Mouse (Mus musculus) gastrocnemius, postnatal 10 days (tissue): ENCODE measurements around the gene Ppil4. TPM values are rescaled to one million over a fixed set of nuclear protein-coding genes. Genes with fewer than 3 reads are reported as not detected.

Source experiments
- DNase-seq: peaks from one replicate; pipeline ENCODE4 v3.0.0; 2021; ENCODE audit warnings: mixed read lengths
- total RNA-seq, 2 experiments: library from RNA; stranded (reverse); gene quantifications; 2 replicates each; pipeline ENCODE4 v1.2.3; 2021

Gene Ppil4
- total RNA-seq, 2 experiments from 2014 or later, result 14.5 to 17.6 TPM

- no peak for DNase-seq
Measured at GRCm38 (mm10) chr10:7824663-7825280, 32.1 kb downstream of the Ppil4 start.

GRCm38 (mm10) chr10:7825281-7825665 is 32.6 kb downstream of the Ppil4 start:
- no peak for DNase-seq

GRCm38 (mm10) chr10:7826106-7826505 is 33.4 kb downstream of the Ppil4 start:
- no peak for DNase-seq

GRCm38 (mm10) chr10:7832171-7832676 is 39.5 kb downstream of the Ppil4 start, which contains the start of gene Zc3h12d:
TSS of gene Zc3h12d (plus strand) at chr10:7832470.
- peak; percentile 28 for DNase-seq

- no peak for DNase-seq
Measured at GRCm38 (mm10) chr10:7833377-7834165, 40.9 kb downstream of the Ppil4 start.

- no peak for DNase-seq
Measured at GRCm38 (mm10) chr10:7834671-7835225, 42.1 kb downstream of the Ppil4 start.

- DNase-seq, result no peak
Measured at GRCm38 (mm10) chr10:7836902-7837301, 44.2 kb downstream of the Ppil4 start.

- DNase-seq, result no peak
Measured at GRCm38 (mm10) chr10:7837446-7837845, 44.8 kb downstream of the Ppil4 start.

- DNase-seq, result no peak
Measured at GRCm38 (mm10) chr10:7838036-7838435, 45.3 kb downstream of the Ppil4 start.

- DNase-seq, result no peak
Measured at GRCm38 (mm10) chr10:7838874-7839421, 46.3 kb downstream of the Ppil4 start.

GRCm38 (mm10) chr10:7839551-7840352 is 47.1 kb downstream of the Ppil4 start:
- peak; percentile 21 for DNase-seq

GRCm38 (mm10) chr10:7840353-7840733 is 47.7 kb downstream of the Ppil4 start:
- no peak for DNase-seq

GRCm38 (mm10) chr10:7840785-7841184 is 48.1 kb downstream of the Ppil4 start:
- DNase-seq, result no peak

GRCm38 (mm10) chr10:7841571-7842080 is 48.9 kb downstream of the Ppil4 start:
- DNase-seq, result peak; percentile 46

GRCm38 (mm10) chr10:7843181-7843580 is 50.5 kb downstream of the Ppil4 start:
- no peak for DNase-seq

- no peak for DNase-seq
Measured at GRCm38 (mm10) chr10:7844161-7844560, 51.5 kb downstream of the Ppil4 start.

GRCm38 (mm10) chr10:7845136-7845535 is 52.4 kb downstream of the Ppil4 start:
- DNase-seq, result no peak

GRCm38 (mm10) chr10:7845991-7846390 is 53.3 kb downstream of the Ppil4 start:
- DNase-seq, result no peak

GRCm38 (mm10) chr10:7847166-7847605 is 54.5 kb downstream of the Ppil4 start:
- no peak for DNase-seq

- DNase-seq, result no peak
Measured at GRCm38 (mm10) chr10:7851891-7852290, 59.2 kb downstream of the Ppil4 start.

GRCm38 (mm10) chr10:7860494-7860893 is 67.8 kb downstream of the Ppil4 start:
- no peak for DNase-seq
